Mouse (Mus musculus) MEL (cell line): ENCODE measurements around the gene Maml1. TPM values are rescaled to one million over a fixed set of nuclear protein-coding genes. Genes with fewer than 3 reads are reported as not detected.

ENCODE experiments used
- DNase-seq: peaks from one replicate; pipeline ENCODE4 v3.0.0; 2011; ENCODE audit warnings: low read depth, low spot score
- H3K27ac ChIP-seq: 2 replicates; pipeline ENCODE4 v1.5.1; 2012; ENCODE audit warnings: low read depth, mild to moderate bottlenecking, control low read depth, low read length, moderate library complexity; ENCODE audit not compliant: control insufficient read depth
- H3K27me3 ChIP-seq, 2 experiments: fragments of 150-350 bp in 1 of 2; sonication (generic) in 1 of 2; 2 replicates each; pipeline ENCODE4 v1.6.1; 2012; ENCODE audit warnings: low read length in 2 of 2, mild to moderate bottlenecking in 2 of 2, improper control_type of control experiment in 1 of 2, moderate library complexity in 1 of 2; ENCODE audit not compliant: insufficient read depth in 2 of 2, control insufficient read depth in 1 of 2
- H3K36me3 ChIP-seq, 2 experiments: 2 replicates each; pipeline ENCODE4 v1.6.1; 2012 to 2014; ENCODE audit warnings: low read length in 2 of 2, improper control_type of control experiment in 1 of 2, inconsistent platforms in 1 of 2, mild to moderate bottlenecking in 1 of 2; ENCODE audit not compliant: insufficient read depth in 2 of 2, control insufficient read depth in 1 of 2
- H3K4me1 ChIP-seq, 2 experiments: fragments of 150-350 bp in 1 of 2; sonication (generic) in 1 of 2; 2 replicates each; pipeline ENCODE4 v1.6.1; 2012; ENCODE audit warnings: low read length in 2 of 2, improper control_type of control experiment in 1 of 2, mild to moderate bottlenecking in 1 of 2; ENCODE audit not compliant: insufficient read depth in 2 of 2, control insufficient read depth in 1 of 2
- H3K4me3 ChIP-seq, 2 experiments: fragments of 150-350 bp in 1 of 2; sonication (generic) in 1 of 2; 2 replicates each; pipeline ENCODE4 v1.5.1; 2012; ENCODE audit warnings: low read depth in 2 of 2, low read length in 2 of 2, mild to moderate bottlenecking in 2 of 2, moderate library complexity in 2 of 2, control low read depth in 1 of 2, improper control_type of control experiment in 1 of 2; ENCODE audit not compliant: control insufficient read depth in 1 of 2, insufficient read depth in 1 of 2
- H3K79me2 ChIP-seq: 2 replicates; pipeline ENCODE4 v1.6.1; 2012; ENCODE audit warnings: mild to moderate bottlenecking, low read length, moderate library complexity; ENCODE audit not compliant: control insufficient read depth, poor library complexity, insufficient read depth
- H3K9ac ChIP-seq: 2 replicates; pipeline ENCODE4 v1.6.1; 2012; ENCODE audit warnings: low read depth, mild to moderate bottlenecking, control low read depth, low read length, moderate library complexity; ENCODE audit not compliant: control insufficient read depth, poor library complexity, severe bottlenecking
- H3K9me3 ChIP-seq: fragments of 150-350 bp; sonication (generic); replicated peaks from 2 replicates; pipeline ENCODE4 v1.6.1; 2012; ENCODE audit warnings: mild to moderate bottlenecking, low read length, improper control_type of control experiment, moderate library complexity; ENCODE audit not compliant: insufficient read depth
- BHLHE40 ChIP-seq: IDR thresholded peaks from 2 replicates; pipeline ENCODE4 v1.6.1; 2012; ENCODE audit warnings: low read depth, mild to moderate bottlenecking, inconsistent platforms, low read length, improper control_type of control experiment, borderline replicate concordance
- CHD1 ChIP-seq: IDR thresholded peaks from 2 replicates; pipeline ENCODE4 v1.6.1; 2012; ENCODE audit warnings: low read depth, mild to moderate bottlenecking, inconsistent platforms, low read length, improper control_type of control experiment
- CHD2 ChIP-seq: IDR thresholded peaks from 2 replicates; pipeline ENCODE4 v1.6.1; 2011; ENCODE audit warnings: low read length, improper control_type of control experiment
- CTCF ChIP-seq, 3 experiments: IDR thresholded peaks in 2 of 3; conservative IDR thresholded peaks in 1 of 3; 2 replicates each; pipeline ENCODE4 v1.5.1; 2011 to 2012; ENCODE audit warnings: low read length in 3 of 3, low read depth in 2 of 3, mild to moderate bottlenecking in 2 of 3, improper control_type of control experiment in 1 of 3, inconsistent platforms in 1 of 3, mixed read lengths in 1 of 3, moderate library complexity in 1 of 3; ENCODE audit not compliant: control insufficient read depth in 1 of 3, insufficient read depth in 1 of 3, poor library complexity in 1 of 3, severe bottlenecking in 1 of 3
- E2F4 ChIP-seq: IDR thresholded peaks from 2 replicates; pipeline ENCODE4 v1.6.1; 2011; ENCODE audit warnings: low read depth, low read length, improper control_type of control experiment, borderline replicate concordance
- ELF1 ChIP-seq: IDR thresholded peaks from 2 replicates; pipeline ENCODE4 v1.6.1; 2014; ENCODE audit warnings: low read depth, mild to moderate bottlenecking, inconsistent platforms, low read length, improper control_type of control experiment, moderate library complexity
- EP300 ChIP-seq, 2 experiments: IDR thresholded peaks; 2 replicates each; pipeline ENCODE4 v1.6.1; 2011; ENCODE audit warnings: improper control_type of control experiment in 2 of 2, low read length in 2 of 2, low read depth in 1 of 2, mild to moderate bottlenecking in 1 of 2
- ETS1 ChIP-seq: IDR thresholded peaks from 2 replicates; pipeline ENCODE4 v1.6.1; 2012; ENCODE audit warnings: low read depth, mild to moderate bottlenecking, inconsistent platforms, low read length, improper control_type of control experiment, moderate library complexity
- GATA1 ChIP-seq: IDR thresholded peaks from 2 replicates; pipeline ENCODE4 v1.6.1; 2011; ENCODE audit warnings: low read depth, low read length, improper control_type of control experiment
- HCFC1 ChIP-seq: IDR thresholded peaks from 2 replicates; pipeline ENCODE4 v1.6.1; 2012; ENCODE audit warnings: low read depth, mild to moderate bottlenecking, inconsistent platforms, low read length, improper control_type of control experiment, moderate library complexity
- KAT2A ChIP-seq: conservative IDR thresholded peaks from 2 replicates; pipeline ENCODE4 v1.6.1; 2012; ENCODE audit warnings: low read depth, low read length, improper control_type of control experiment, inconsistent platforms
- MAX ChIP-seq: IDR thresholded peaks from 2 replicates; pipeline ENCODE4 v1.6.1; 2011; ENCODE audit warnings: low read length, improper control_type of control experiment
- MXI1 ChIP-seq: IDR thresholded peaks from 2 replicates; pipeline ENCODE4 v1.6.1; 2011; ENCODE audit warnings: mild to moderate bottlenecking, low read depth, low read length, improper control_type of control experiment
- MYB ChIP-seq: IDR thresholded peaks from 2 replicates; pipeline ENCODE4 v1.6.1; 2011; ENCODE audit warnings: mild to moderate bottlenecking, low read depth, low read length, improper control_type of control experiment
- MYC ChIP-seq: IDR thresholded peaks from 2 replicates; pipeline ENCODE4 v1.6.1; 2011; ENCODE audit warnings: low read depth, mild to moderate bottlenecking, low read length, improper control_type of control experiment, moderate library complexity
- NRF1 ChIP-seq: IDR thresholded peaks from 2 replicates; pipeline ENCODE4 v1.6.1; 2014; ENCODE audit warnings: low read depth, mild to moderate bottlenecking, inconsistent platforms, low read length, improper control_type of control experiment, moderate library complexity; ENCODE audit not compliant: poor library complexity, insufficient read depth, severe bottlenecking
- POLR2A ChIP-seq, 2 experiments: IDR thresholded peaks; 2 replicates each; pipeline ENCODE4 v1.6.1; 2011 to 2012; ENCODE audit warnings: low read length in 2 of 2, mild to moderate bottlenecking in 2 of 2, control low read depth in 1 of 2, improper control_type of control experiment in 1 of 2, low read depth in 1 of 2, moderate library complexity in 1 of 2; ENCODE audit not compliant: control insufficient read depth in 1 of 2, insufficient read depth in 1 of 2, poor library complexity in 1 of 2
- POLR2AphosphoS2 ChIP-seq: IDR thresholded peaks from 2 replicates; pipeline ENCODE4 v1.6.1; 2011; ENCODE audit warnings: low read length, improper control_type of control experiment
- POLR2AphosphoS5 ChIP-seq: IDR thresholded peaks from 2 replicates; pipeline ENCODE4 v1.6.1; 2012; ENCODE audit warnings: low read depth, borderline replicate concordance, mild to moderate bottlenecking, inconsistent platforms, low read length, moderate library complexity, mixed read lengths
- RCOR1 ChIP-seq: IDR thresholded peaks from 2 replicates; pipeline ENCODE4 v1.6.1; 2012; ENCODE audit warnings: low read depth, mild to moderate bottlenecking, inconsistent platforms, low read length, improper control_type of control experiment
- SIN3A ChIP-seq: IDR thresholded peaks from 2 replicates; pipeline ENCODE4 v1.6.1; 2012; ENCODE audit warnings: low read length, improper control_type of control experiment, inconsistent platforms
- SMC3 ChIP-seq: IDR thresholded peaks from 2 replicates; pipeline ENCODE4 v1.6.1; 2011; ENCODE audit warnings: low read depth, low read length, improper control_type of control experiment
- TBP ChIP-seq: IDR thresholded peaks from 2 replicates; pipeline ENCODE4 v1.8.0; 2011; ENCODE audit warnings: low read depth, low read length, improper control_type of control experiment
- TCF12 ChIP-seq: IDR thresholded peaks from 2 replicates; pipeline ENCODE4 v1.6.1; 2014; ENCODE audit warnings: low read depth, mild to moderate bottlenecking, inconsistent platforms, low read length, improper control_type of control experiment, moderate library complexity
- UBTF ChIP-seq: IDR thresholded peaks from 2 replicates; pipeline ENCODE4 v1.6.1; 2012; ENCODE audit warnings: low read depth, mild to moderate bottlenecking, inconsistent platforms, low read length, improper control_type of control experiment, moderate library complexity, borderline replicate concordance; ENCODE audit not compliant: insufficient read depth
- USF1 ChIP-seq: IDR thresholded peaks from 2 replicates; pipeline ENCODE4 v1.6.1; 2014; ENCODE audit warnings: low read depth, mild to moderate bottlenecking, inconsistent platforms, low read length, improper control_type of control experiment, moderate library complexity
- USF2 ChIP-seq, 2 experiments: IDR thresholded peaks; 2 replicates each; pipeline ENCODE4 v1.6.1; 2011 to 2012; ENCODE audit warnings: improper control_type of control experiment in 2 of 2, low read length in 2 of 2, borderline replicate concordance in 1 of 2, inconsistent platforms in 1 of 2, low read depth in 1 of 2, mild to moderate bottlenecking in 1 of 2; ENCODE audit not compliant: insufficient read depth in 1 of 2
- ZKSCAN1 ChIP-seq: IDR thresholded peaks from 2 replicates; pipeline ENCODE4 v1.6.1; 2012; ENCODE audit warnings: low read depth, mild to moderate bottlenecking, inconsistent platforms, low read length, improper control_type of control experiment, moderate library complexity
- ZMIZ1 ChIP-seq: IDR thresholded peaks from 2 replicates; pipeline ENCODE4 v1.6.1; 2012; ENCODE audit warnings: low read depth, mild to moderate bottlenecking, inconsistent platforms, low read length, improper control_type of control experiment, moderate library complexity
- polyA plus RNA-seq, 2 experiments: library from polyadenylated mRNA; stranded (reverse) in 1 of 2; unstranded in 1 of 2; fragments of >175 nt in 1 of 2; fragments of >200 nt in 1 of 2; gene quantifications; 2 replicates each; pipeline versions ENCODE4 v1.2.1 to v1.2.4; 2012; ENCODE audit warnings: low replicate concordance in 2 of 2, low read depth in 1 of 2; ENCODE audit not compliant: insufficient read length in 2 of 2, insufficient read depth in 1 of 2, missing spikeins in 1 of 2
- total RNA-seq: library from RNA; depleted of rRNA; stranded (reverse); fragments of 300-350 nt; gene quantifications from 2 replicates; pipeline ENCODE4 v1.2.3, GENCODE M21; 2012

Gene Maml1
- total and polyA plus RNA-seq, 3 experiments = 3.8 to 12.6 TPM; not detected in 1

DNA sequence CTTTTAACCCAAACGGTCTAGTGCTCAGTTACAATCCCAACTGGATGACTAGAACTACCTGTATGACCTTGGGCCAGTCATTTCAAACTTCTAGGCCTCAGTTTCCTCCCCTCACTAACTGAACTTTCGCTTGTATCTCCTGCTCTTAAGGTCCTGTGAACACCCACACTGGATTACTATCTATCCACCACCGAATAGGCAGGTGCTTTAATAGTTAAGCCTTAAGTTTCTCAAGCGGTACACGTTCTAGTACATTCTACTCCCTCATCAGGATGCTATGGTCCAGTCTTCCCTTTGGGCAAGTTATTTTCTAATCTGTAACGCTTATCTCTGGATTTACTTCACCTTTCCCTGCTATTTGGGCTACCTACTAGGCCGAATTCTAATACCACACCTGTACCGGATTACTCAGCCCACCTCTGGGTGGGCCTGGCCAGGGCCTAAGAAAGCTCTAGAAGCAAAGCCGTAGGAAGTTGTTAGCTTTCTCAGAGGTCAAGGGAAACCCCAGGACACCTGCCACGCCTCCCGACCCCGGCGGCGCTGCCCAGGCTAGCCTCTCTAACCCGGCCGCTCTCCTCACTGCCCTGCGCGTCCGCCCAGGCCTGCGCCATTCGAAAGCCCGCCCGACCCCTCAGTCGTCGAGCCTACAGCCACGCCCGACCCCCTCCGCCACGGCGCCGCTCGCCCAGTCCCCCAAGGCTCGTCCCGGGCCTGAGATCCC is 32.8 kb upstream of the Maml1 start:
- H3K4me1 ChIP-seq = peaks cover 21 to 24% of the 10 kb centered on the region in 2 experiments
- no peak for TF ChIP-seq USF1
- no peak for TF ChIP-seq POLR2AphosphoS5
- TF ChIP-seq CHD2 = no peak
- 0 out of 2 replicates have a peak, but pooled peaks have one; percentile 28 for TF ChIP-seq TBP
- peak; percentile 58; the same call in 1 of the 2 replicates for TF ChIP-seq BHLHE40
- TF ChIP-seq GATA1 = peak; percentile 55
- TF ChIP-seq EP300 (IDR thresholded peaks at IDR 0.05; ENCODE audit: low read depth in 1 of 2, low read length in 2 of 2) = 0 out of 4 replicates have a peak, but pooled peaks of 1 of the 2 experiments have one; percentile 34
- TF ChIP-seq POLR2A (IDR thresholded peaks at IDR 0.05; ENCODE audit: control insufficient read depth in 1 of 2, insufficient read depth in 1 of 2, low read depth in 1 of 2, low read length in 2 of 2, poor library complexity in 1 of 2) = no peak
- TF ChIP-seq CHD1 = peak; percentile 96
- TF ChIP-seq KAT2A = no peak
- TF ChIP-seq MYC = no peak
- TF ChIP-seq NRF1 = no peak
- TF ChIP-seq HCFC1 = peak; percentile 28; the same call in 1 of the 2 replicates
- no peak for TF ChIP-seq USF2 (IDR thresholded peaks at IDR 0.05; ENCODE audit: borderline replicate concordance in 1 of 2, insufficient read depth in 1 of 2, low read depth in 1 of 2, low read length in 2 of 2)
- 0 out of 2 replicates have a peak, but pooled peaks have one; percentile 26 for TF ChIP-seq POLR2AphosphoS2
- no peak; the same call in 1 of the 2 replicates for TF ChIP-seq MAX
- TF ChIP-seq SIN3A = peak; percentile 51
- TF ChIP-seq ZMIZ1 = no peak
- no peak for TF ChIP-seq TCF12

DNA sequence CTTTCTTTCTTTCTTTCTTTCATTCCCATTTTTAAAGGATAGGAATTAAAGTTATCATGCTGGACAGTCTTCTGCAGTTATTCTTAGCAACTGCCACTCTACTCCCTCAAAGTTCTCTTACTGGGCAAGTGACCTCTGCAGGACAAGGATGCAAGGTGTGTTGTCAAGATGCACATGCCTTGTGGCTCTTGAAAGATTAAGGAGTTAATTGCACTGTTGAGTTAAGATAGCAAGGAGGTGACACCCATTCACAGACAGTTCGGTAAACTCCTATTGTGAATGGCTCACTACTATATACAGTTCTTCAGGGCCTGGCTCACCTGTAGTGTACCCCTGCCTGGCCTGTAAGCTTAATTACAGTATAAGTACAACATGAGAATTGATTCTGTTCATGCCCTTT is 31.7 kb upstream of the Maml1 start:
- Histone ChIP-seq H3K36me3 (peaks cover 31 to 68% of the 10 kb centered on the region in 2 experiments), H3K79me2 (peaks cover 68% of the 10 kb centered on the region), H3K4me3 (peak overlapping the region; percentile 79 to 93), H3K27ac (peak overlapping the region; percentile 58; the same call in 1 of the 2 replicates), H3K9ac (peak overlapping the region; percentile 90), H3K27me3 (no peaks in the 10 kb centered on the region), H3K9me3 (no peaks in the 10 kb centered on the region), H3K4me1 (peaks cover 17 to 24% of the 10 kb centered on the region in 2 experiments)
- peak; percentile 68 for DNase-seq
- TF ChIP-seq USF1 (no peak), CTCF (IDR thresholded peaks at IDR 0.05 in 2 of 3, conservative IDR thresholded peaks at IDR 0.05 in 1 of 3; ENCODE audit: control insufficient read depth in 1 of 3, insufficient read depth in 1 of 3, low read depth in 2 of 3, low read length in 3 of 3, poor library complexity in 1 of 3, severe bottlenecking in 1 of 3) (no peak), USF2 (IDR thresholded peaks at IDR 0.05; ENCODE audit: borderline replicate concordance in 1 of 2, insufficient read depth in 1 of 2, low read depth in 1 of 2, low read length in 2 of 2) (no peak), CHD2 (no peak), HCFC1 (peak; percentile 59), RCOR1 (0 out of 2 replicates have a peak, but pooled peaks have one; percentile 27), ETS1 (peak; percentile 72), ELF1 (no peak), EP300 (IDR thresholded peaks at IDR 0.05; ENCODE audit: low read depth in 1 of 2, low read length in 2 of 2) (peak; percentile 76 to 79), E2F4 (0 out of 2 replicates have a peak, but pooled peaks have one; percentile 31), NRF1 (no peak), MYB (peak; percentile 35; the same call in 1 of the 2 replicates), SIN3A (peak; percentile 92), UBTF (no peak), KAT2A (no peak), SMC3 (no peak), ZKSCAN1 (no peak), MXI1 (peak; percentile 95)

More for the DNA sequence above, 32.8 kb upstream of the Maml1 start:
- Histone ChIP-seq H3K27me3 (no peaks in the 10 kb centered on the region), H3K36me3 (peaks cover 21 to 67% of the 10 kb centered on the region in 2 experiments), H3K9me3 (no peaks in the 10 kb centered on the region), H3K9ac (peak overlapping the region; percentile 90), H3K27ac (peak overlapping the region; percentile 58), H3K79me2 (peaks cover 58% of the 10 kb centered on the region), H3K4me3 (peak overlapping the region; percentile 79 to 93)
- peak; percentile 72 for DNase-seq
